Mouse (Mus musculus): ENCODE data around the gene Fam240b. TPM values are rescaled to one million over a fixed set of nuclear protein-coding genes. Genes with fewer than 3 reads are reported as not detected.
"Not testable (repeated sequence)": the region's sequence is repeated elsewhere in the genome, so short reads cannot be mapped to it uniquely, and the experiment has no call there.

Gene Fam240b
- polyA plus RNA-seq, 1 experiment from 2014 or later, result not detected

- H3K4me1 ChIP-seq (replicated peaks; ENCODE audit: control insufficient read depth, insufficient read depth), result no peaks in the 10 kb centered on the region
- ATAC-seq (ENCODE audit: low FRiP score, low TSS enrichment) (no peak), DNase-seq (ENCODE audit: low spot score) (no peak)
- H3K27me3 ChIP-seq (ENCODE audit: control insufficient read depth, insufficient read depth, low read length), result no peaks in the 10 kb centered on the region
- no peak overlapping the region for H3K27ac ChIP-seq (replicated peaks)
- no peaks in the 10 kb centered on the region for H3K36me3 ChIP-seq (ENCODE audit: control insufficient read depth, insufficient read depth, low read length)
- WGBS, result 60% methylated on average over 9 of the region's 9 CpGs
- no peaks in the 10 kb centered on the region for H3K9me3 ChIP-seq (ENCODE audit: control insufficient read depth, low read length)
- no peak overlapping the region for H3K4me3 ChIP-seq (ENCODE audit: low read depth, low read length)
- H3K9ac ChIP-seq (ENCODE audit: low read length), result no peak overlapping the region
- no peak overlapping the region for H3K4me2 ChIP-seq (replicated peaks; ENCODE audit: low read depth)
- TF ChIP-seq EP300 (optimal IDR thresholded peaks at IDR 0.05) (no peak), CTCF (IDR thresholded peaks at IDR 0.05; ENCODE audit: low read depth) (no peak)
Measured at GRCm38 (mm10) chr13:64465166-64465565, 32.4 kb downstream of the Fam240b start.

GRCm38 (mm10) chr13:64462581-64462980, 35.0 kb downstream of the Fam240b start:
- no peak overlapping the region for H3K9ac ChIP-seq (ENCODE audit: low read length)
- TF ChIP-seq EP300 (optimal IDR thresholded peaks at IDR 0.05) (no peak), CTCF (IDR thresholded peaks at IDR 0.05; ENCODE audit: low read depth) (no peak)
- WGBS, result 51% methylated on average over 2 of the region's 2 CpGs
- H3K4me2 ChIP-seq (replicated peaks; ENCODE audit: low read depth), result no peak overlapping the region
- DNase-seq (ENCODE audit: low spot score) (no peak), ATAC-seq (ENCODE audit: low FRiP score, low TSS enrichment) (no peak)
- no peaks in the 10 kb centered on the region for H3K9me3 ChIP-seq (ENCODE audit: control insufficient read depth, low read length)
- no peak overlapping the region for H3K27ac ChIP-seq (replicated peaks)
- H3K4me1 ChIP-seq (replicated peaks; ENCODE audit: control insufficient read depth, insufficient read depth), result no peaks in the 10 kb centered on the region
- no peaks in the 10 kb centered on the region for H3K27me3 ChIP-seq (ENCODE audit: control insufficient read depth, insufficient read depth, low read length)
- no peaks in the 10 kb centered on the region for H3K36me3 ChIP-seq (ENCODE audit: control insufficient read depth, insufficient read depth, low read length)
- no peak overlapping the region for H3K4me3 ChIP-seq (ENCODE audit: low read depth, low read length)

GRCm38 (mm10) chr13:64458181-64458580, 39.4 kb downstream of the Fam240b start:
- H3K4me2 ChIP-seq (replicated peaks; ENCODE audit: low read depth), result no peak overlapping the region
- H3K36me3 ChIP-seq (ENCODE audit: control insufficient read depth, insufficient read depth, low read length), result no peaks in the 10 kb centered on the region
- H3K9me3 ChIP-seq (ENCODE audit: control insufficient read depth, low read length), result no peaks in the 10 kb centered on the region
- no peaks in the 10 kb centered on the region for H3K4me1 ChIP-seq (replicated peaks; ENCODE audit: control insufficient read depth, insufficient read depth)
- no peak for DNase-seq (ENCODE audit: low spot score)
- H3K27me3 ChIP-seq (ENCODE audit: control insufficient read depth, insufficient read depth, low read length), result no peaks in the 10 kb centered on the region
- H3K27ac ChIP-seq (replicated peaks), result no peak overlapping the region
- no peak overlapping the region for H3K4me3 ChIP-seq (ENCODE audit: low read depth, low read length)
- no peak overlapping the region for H3K9ac ChIP-seq (ENCODE audit: low read length)
- TF ChIP-seq EP300 (optimal IDR thresholded peaks at IDR 0.05) (no peak), CTCF (IDR thresholded peaks at IDR 0.05; ENCODE audit: low read depth) (no peak)
- ATAC-seq (ENCODE audit: low FRiP score, low TSS enrichment), result no peak
- 82% methylated on average over 14 of the region's 14 CpGs for WGBS

GRCm38 (mm10) chr13:64457225-64457978, 40.2 kb downstream of the Fam240b start:
- not testable (repeated sequence) for ATAC-seq (ENCODE audit: low FRiP score, low TSS enrichment); H3K9ac ChIP-seq (ENCODE audit: low read length); H3K4me2 ChIP-seq (replicated peaks; ENCODE audit: low read depth); H3K36me3 ChIP-seq (ENCODE audit: control insufficient read depth, insufficient read depth, low read length); H3K9me3 ChIP-seq (ENCODE audit: control insufficient read depth, low read length); DNase-seq (ENCODE audit: low spot score); H3K4me1 ChIP-seq (replicated peaks; ENCODE audit: control insufficient read depth, insufficient read depth); H3K4me3 ChIP-seq (ENCODE audit: low read depth, low read length); H3K27ac ChIP-seq (replicated peaks); H3K27me3 ChIP-seq (ENCODE audit: control insufficient read depth, insufficient read depth, low read length)
- WGBS, result 89% methylated on average over 19 of the region's 19 CpGs

GRCm38 (mm10) chr13:64450001-64450794, 47.4 kb downstream of the Fam240b start:
- Histone ChIP-seq H3K9ac (ENCODE audit: low read length) (no peak overlapping the region), H3K4me3 (ENCODE audit: low read depth, low read length) (no peak overlapping the region), H3K36me3 (ENCODE audit: control insufficient read depth, insufficient read depth, low read length) (no peaks in the 10 kb centered on the region), H3K9me3 (ENCODE audit: control insufficient read depth, low read length) (no peaks in the 10 kb centered on the region), H3K4me1 (replicated peaks; ENCODE audit: control insufficient read depth, insufficient read depth) (no peaks in the 10 kb centered on the region), H3K27me3 (ENCODE audit: control insufficient read depth, insufficient read depth, low read length) (no peaks in the 10 kb centered on the region), H3K4me2 (replicated peaks; ENCODE audit: low read depth) (no peak overlapping the region), H3K27ac (replicated peaks) (no peak overlapping the region)
- ATAC-seq (ENCODE audit: low FRiP score, low TSS enrichment), result no peak
- DNase-seq (ENCODE audit: low spot score), result no peak
- 64% methylated on average over 7 of the region's 7 CpGs for WGBS
- TF ChIP-seq CTCF (IDR thresholded peaks at IDR 0.05; ENCODE audit: low read depth) (no peak), EP300 (optimal IDR thresholded peaks at IDR 0.05) (no peak)

DNA sequence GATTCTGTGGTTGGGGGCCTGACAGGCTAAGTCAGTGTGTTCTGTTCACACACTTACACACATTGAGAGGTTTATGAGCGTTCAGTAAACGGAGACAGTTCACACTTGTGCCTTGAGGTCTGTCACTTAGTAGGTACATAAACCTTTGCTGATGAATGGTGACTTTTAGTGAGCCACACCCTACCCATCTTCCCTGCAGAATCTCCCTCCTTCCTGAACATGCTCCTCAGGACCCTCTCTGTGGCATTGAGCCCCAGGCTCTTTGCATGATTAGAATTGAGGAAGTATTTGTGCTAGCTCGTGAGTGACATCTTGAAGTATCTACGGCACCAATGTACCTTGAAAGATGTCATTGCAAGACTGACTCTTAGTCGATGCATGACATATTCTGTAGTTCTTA, 48.9 kb downstream of the Fam240b start:
- H3K9me3 ChIP-seq (ENCODE audit: control insufficient read depth, low read length), result no peaks in the 10 kb centered on the region
- no peak overlapping the region for H3K4me3 ChIP-seq (ENCODE audit: low read depth, low read length)
- no peak for TF ChIP-seq CTCF (IDR thresholded peaks at IDR 0.05; ENCODE audit: low read depth)
- TF ChIP-seq EP300 (optimal IDR thresholded peaks at IDR 0.05), result no peak
- H3K4me1 ChIP-seq (replicated peaks; ENCODE audit: control insufficient read depth, insufficient read depth), result no peaks in the 10 kb centered on the region
- no peak overlapping the region for H3K9ac ChIP-seq (ENCODE audit: low read length)
- no peak overlapping the region for H3K4me2 ChIP-seq (replicated peaks; ENCODE audit: low read depth)
- H3K27me3 ChIP-seq (ENCODE audit: control insufficient read depth, insufficient read depth, low read length), result no peaks in the 10 kb centered on the region
- no peak for ATAC-seq (ENCODE audit: low FRiP score, low TSS enrichment)
- DNase-seq (ENCODE audit: low spot score), result no peak
- WGBS, result 88% methylated on average over 5 of the region's 5 CpGs
- no peak overlapping the region for H3K27ac ChIP-seq (replicated peaks)
- H3K36me3 ChIP-seq (ENCODE audit: control insufficient read depth, insufficient read depth, low read length), result no peaks in the 10 kb centered on the region

Data from stomach, postnatal 0 days (tissue).